Mouse (Mus musculus) induced T-regulatory cell, adult 2 months (primary cell): Measurements from ENCODE around the gene Zfp646.

Source experiments
- DNase-seq: peaks from one replicate; pipeline ENCODE4 v3.0.0-alpha.2; 2012; ENCODE audit warnings: low read depth

Gene Zfp646

GRCm38 (mm10) chr7:127876041-127876466 is at the start of gene Zfp646:
TSS of gene Zfp646 (plus strand) at chr7:127876221.
- DNase-seq: peak; percentile 90

DNA sequence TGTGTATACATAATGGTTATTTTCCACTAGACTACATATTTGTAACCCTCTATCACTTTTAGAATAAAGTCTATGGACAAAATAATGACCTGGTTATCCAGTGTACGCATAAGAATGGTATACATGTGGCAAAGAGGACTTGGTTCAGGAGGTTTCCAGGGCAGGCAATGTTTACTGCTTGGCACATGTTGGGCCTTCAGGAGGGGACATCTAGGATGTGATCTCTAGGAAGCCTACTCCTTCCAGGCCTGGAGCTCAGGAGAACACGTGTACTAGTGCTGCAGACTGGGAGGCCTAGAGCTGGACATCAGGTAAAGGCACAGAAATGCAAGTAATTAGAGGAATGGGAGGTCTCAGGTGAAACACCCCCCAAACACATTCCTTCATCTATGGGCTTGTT is 40.5 kb upstream of the Zfp646 start:
- no peak for DNase-seq

DNA sequence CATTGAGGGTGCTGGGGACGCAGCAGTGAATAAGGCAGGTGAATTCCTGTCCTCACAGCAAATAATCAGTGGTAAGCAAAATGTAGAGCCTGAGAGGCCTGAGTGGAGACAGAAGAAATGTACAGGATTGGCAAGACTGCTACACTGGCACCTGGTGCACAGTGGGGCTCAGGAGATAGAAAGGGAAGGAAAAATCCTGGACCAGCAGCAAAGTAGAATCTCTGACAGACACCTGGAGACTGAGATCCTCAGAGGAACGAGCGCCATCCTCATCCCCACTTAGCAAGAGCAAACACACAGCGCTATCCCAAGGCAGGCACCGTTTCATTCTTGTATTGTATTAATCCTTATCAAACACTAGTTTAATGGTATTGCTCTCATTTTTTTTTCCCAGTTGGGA is 38.5 kb upstream of the Zfp646 start:
- no peak for DNase-seq

DNA sequence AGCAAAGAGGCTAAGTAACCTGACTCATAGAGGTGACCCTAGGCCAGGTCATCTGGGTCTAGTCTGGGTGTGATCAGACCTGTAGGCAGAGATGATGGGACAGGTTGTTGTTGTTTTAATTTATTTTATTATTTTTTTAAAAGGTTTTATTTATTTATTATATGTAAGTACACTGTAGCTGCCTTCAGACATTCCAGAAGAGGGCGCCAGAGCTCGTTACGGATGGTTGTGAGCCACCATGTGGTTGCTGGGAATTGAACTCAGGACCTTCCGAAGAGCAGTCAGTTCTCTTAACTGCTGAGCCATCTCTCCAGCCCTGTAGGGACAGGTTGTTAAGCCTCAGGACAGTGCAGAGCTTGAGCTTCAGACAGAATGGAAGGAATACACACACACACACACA is 38.1 kb upstream of the Zfp646 start:
- DNase-seq: peak; percentile 25

- DNase-seq: peak; percentile 22
Observed at GRCm38 (mm10) chr7:127840031-127840430, 36.0 kb upstream of the Zfp646 start.

DNA sequence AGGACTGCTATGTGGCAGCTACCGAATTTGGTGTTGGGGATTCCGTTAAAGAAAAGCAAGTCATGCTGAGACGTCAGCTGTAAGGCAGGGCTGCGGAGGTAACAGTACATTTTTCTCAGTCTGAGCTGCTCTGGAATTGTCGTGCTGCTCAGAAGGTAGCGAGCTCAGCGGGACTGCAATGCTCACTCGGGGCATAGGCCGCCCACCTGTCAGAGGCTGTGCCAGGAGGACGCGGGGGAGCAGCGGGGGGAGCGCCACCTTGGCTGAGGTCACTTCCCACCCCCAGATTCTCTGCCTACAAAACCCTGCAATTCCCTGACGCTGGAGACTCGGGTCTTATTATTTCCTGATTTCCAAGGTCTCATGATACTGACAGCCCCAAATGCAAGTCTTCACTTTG is 35.1 kb upstream of the Zfp646 start:
- DNase-seq: no peak

GRCm38 (mm10) chr7:127841340-127842000 is 34.6 kb upstream of the Zfp646 start:
- DNase-seq: peak; percentile 94

- DNase-seq: peak; percentile 94
Observed at GRCm38 (mm10) chr7:127842001-127842718, 33.9 kb upstream of the Zfp646 start.

DNA sequence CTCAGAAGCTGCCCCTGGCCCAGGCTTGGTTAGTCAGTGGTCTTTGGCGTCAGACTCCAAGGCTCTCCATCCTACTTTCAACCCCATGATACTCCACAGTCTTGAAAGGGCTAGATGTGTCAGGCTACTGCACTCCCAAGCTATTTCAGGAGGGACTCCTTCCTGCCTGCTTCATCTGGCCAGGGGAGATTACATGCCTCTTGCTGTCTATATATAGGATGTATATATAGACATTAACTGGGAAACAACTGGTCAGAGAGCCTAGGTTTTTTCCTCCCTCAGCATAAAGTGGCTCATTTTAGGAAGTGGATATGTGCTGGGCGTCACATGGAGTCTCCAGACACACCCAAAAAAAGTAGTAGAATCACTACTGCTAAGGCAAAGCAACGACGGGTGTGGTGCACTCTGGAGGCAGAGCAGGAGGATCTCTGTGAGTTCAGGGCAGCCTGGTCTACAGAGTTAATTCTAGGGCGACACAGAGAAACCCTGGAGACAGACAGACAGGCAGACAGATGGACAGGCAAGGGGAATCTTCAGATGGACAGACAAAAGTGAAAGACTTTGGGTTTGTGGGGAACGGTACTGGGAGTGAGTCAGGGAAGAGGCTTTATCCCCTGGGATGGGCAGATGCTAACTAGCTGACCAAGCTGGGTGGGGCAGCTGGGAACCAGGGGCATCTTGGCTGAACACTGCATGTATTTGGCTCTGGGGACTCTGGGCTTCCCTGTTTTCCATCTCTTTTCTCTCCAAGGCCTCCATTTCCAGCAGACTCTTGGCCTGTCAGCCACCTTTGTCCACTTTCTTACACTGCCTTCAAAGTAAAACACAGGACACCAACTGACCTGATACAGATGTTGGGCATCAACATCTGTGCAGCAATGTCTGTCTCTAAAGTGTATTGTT is 25.8 kb upstream of the Zfp646 start:
- no peak for DNase-seq

GRCm38 (mm10) chr7:127850906-127851305 is 25.1 kb upstream of the Zfp646 start:
- DNase-seq: no peak

DNA sequence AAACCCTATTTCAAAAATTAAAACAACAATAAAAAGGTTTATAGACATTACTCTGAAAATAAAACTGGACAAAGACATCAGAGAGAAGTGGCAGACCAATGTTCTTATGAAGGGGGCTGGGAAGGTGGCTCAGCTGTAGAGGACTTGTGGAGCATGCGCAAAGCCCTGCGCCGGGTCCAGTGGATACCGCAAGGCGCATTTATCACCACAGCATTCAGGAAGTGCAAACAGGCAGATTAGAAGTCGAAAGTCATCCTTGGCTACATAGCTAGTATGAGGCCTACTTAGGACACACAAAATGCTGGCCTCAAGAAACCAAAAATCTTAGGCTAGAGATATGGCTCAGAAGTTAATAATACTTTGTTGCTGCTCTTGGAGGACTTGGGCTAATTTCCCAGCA is 17.8 kb upstream of the Zfp646 start:
- DNase-seq: no peak

- no peak for DNase-seq
Observed at GRCm38 (mm10) chr7:127866434-127866833, 9.6 kb upstream of the Zfp646 start.

DNA sequence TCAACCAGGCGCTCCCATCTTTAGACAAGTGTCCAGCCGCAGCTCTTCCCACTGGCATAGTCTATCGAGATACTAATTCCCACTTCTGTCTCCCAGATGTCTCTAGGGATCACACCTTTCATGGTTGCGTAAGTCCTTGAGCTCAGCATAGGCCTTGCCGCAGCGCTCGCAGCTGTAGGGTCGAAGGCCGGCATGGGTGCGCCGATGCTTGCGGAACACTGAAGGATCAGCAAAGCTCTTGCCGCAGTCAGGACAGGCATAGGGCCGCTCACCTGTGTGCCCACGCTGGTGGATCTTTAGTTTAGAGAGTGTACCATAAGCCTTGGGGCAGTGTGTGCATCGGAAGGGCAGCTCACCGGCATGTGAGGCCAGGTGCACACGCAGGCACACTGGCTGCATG is 8.4 kb upstream of the Zfp646 start:
- DNase-seq: no peak

- DNase-seq: no peak
Observed at GRCm38 (mm10) chr7:127869149-127869810, 6.7 kb upstream of the Zfp646 start.

- DNase-seq: peak; percentile 31
Observed at GRCm38 (mm10) chr7:127870136-127870821, 5.7 kb upstream of the Zfp646 start.

- no peak for DNase-seq
Observed at GRCm38 (mm10) chr7:127874812-127875626, 1.0 kb upstream of the Zfp646 start.

DNA sequence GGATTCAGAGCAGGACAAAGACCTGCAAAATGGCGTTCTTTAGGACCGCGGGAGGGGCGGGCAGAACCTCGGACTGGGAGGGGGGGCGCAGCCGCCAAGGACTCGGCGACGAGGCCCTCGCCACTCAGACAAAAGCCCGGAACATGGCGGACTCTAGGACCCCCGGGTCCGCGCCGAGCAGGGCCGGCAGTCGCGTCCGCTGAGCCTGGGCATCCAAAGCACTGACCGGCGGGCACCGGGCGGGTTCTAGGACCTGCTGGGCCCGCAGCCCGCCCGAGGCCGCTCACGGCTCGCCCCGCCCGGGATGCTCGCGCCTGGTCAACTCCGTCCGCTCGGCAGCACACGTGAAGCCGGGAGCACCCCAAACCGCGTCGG is 407 bp upstream of the Zfp646 start:
- DNase-seq: peak; percentile 89

DNA sequence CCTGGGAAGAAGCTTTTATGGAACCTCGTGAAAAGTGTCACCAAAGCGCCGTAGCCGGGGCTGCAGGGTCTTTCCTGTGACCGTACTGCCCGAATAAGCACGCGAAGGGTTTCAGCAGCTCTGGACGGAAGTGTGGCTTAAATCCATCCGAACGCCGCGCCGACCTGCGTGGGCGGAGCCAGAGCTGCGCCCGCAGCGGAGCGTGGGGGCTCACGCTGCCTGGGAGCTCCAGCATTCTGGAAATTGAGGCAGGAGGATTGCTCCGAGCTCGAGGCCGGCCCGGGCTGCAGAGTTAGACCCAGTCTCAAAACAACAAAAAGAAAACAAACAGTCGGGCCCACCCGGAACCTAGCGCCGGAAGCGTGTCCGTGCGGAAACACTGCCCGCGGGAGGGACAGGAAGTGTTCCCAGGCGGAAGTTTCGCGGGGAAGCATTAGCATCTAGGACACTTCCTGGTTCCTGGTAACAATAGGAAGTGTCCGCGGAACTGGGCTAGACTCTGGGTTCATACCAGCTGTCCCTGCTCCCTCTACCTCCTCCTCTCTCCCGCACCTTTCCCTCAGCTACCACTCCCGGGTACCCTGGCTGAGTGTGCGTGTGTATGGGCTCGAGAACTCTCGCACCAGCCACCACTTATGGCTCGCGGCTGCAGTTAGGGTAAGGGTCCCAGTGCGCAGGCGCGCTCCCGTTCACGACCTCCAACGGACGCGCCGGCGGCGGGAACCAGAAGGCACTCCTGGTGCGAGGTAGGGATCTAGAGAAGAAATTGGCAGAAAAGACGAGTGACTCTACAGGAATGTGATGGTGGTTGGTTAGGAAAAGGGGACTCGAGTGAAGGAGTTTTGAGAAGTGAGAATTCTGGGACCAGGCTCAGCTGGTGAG is 687 bp downstream of the Zfp646 start, which contains the start of gene Zfp668:
Gene Zfp668, minus strand, starts transcription at position 362 of the 882 bp plus-strand sequence.
- DNase-seq: peak; percentile 96

- no peak for DNase-seq
Observed at GRCm38 (mm10) chr7:127879301-127879700, 3.3 kb downstream of the Zfp646 start.

DNA sequence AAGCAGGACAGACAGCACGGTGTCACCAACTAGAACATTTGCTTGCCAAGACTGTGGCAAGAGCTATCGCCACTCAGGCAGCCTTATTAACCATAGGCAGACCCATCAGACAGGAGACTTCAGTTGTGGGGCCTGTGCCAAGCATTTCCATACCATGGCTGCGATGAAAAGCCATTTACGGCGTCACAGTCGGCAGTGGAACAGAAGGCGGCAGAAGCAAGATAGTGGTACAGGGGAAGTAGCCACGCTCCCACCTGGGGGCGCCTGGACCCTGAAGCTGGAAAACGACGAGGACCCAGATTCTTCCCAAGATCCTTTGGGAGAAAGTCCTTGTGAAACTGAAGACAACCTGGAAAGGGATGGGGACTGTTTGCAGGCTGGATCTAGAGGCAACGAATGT is 4.4 kb downstream of the Zfp646 start:
- no peak for DNase-seq
